Mouse (Mus musculus) ES-Bruce4 (cell line): ENCODE results near the gene C1ra.

Source experiments
- CTCF ChIP-seq: IDR thresholded peaks from one replicate; pipeline ENCODE4 v1.8.1; 2011; ENCODE audit warnings: low read depth, low read length
- EP300 ChIP-seq: IDR thresholded peaks from 2 replicates; pipeline ENCODE4 v1.6.1; 2011; ENCODE audit warnings: low read depth, low read length; ENCODE audit not compliant: insufficient read depth
- POLR2A ChIP-seq: IDR thresholded peaks from one replicate; pipeline ENCODE4 v1.8.1; 2011; ENCODE audit warnings: low read length; ENCODE audit not compliant: insufficient read depth

GRCm38 (mm10) chr6:124545425-124545824 is 33.2 kb downstream of the C1ra start:
- TF ChIP-seq CTCF (no peak), POLR2A (no peak), EP300 (no peak)
